Mouse (Mus musculus) kidney, adult 8-10 months (tissue): ENCODE data around the gene Hist1h2bh.
"Not testable (repeated sequence)": the region's sequence is repeated elsewhere in the genome, so short reads cannot be mapped to it uniquely, and the experiment has no call there.

Source experiments
- DNase-seq, 2 experiments: peaks; one replicate each; pipeline ENCODE4 v3.0.0; 2022

Gene Hist1h2bh

GRCm38 (mm10) chr13:23542999-23543607, at the start of gene Hist1h2bh:
Hist1h2bh (minus strand) TSS chr13:23543392.
- peak; percentile 60 to 87 for DNase-seq

GRCm38 (mm10) chr13:23592614-23593013, 49.4 kb upstream of the Hist1h2bh start:
- no peak for DNase-seq

GRCm38 (mm10) chr13:23591886-23592285, 48.7 kb upstream of the Hist1h2bh start:
- DNase-seq = not testable (repeated sequence)

GRCm38 (mm10) chr13:23591206-23591605, 48.0 kb upstream of the Hist1h2bh start:
- no peak for DNase-seq

GRCm38 (mm10) chr13:23586940-23587225, 43.7 kb upstream of the Hist1h2bh start:
- DNase-seq = no peak

- no peak for DNase-seq
Measured at GRCm38 (mm10) chr13:23586099-23586939, 43.1 kb upstream of the Hist1h2bh start.

GRCm38 (mm10) chr13:23585442-23586098, 42.4 kb upstream of the Hist1h2bh start:
- DNase-seq = peak; percentile 46 to 79

- DNase-seq = peak; percentile 54 to 60
Measured at GRCm38 (mm10) chr13:23585029-23585441, 41.8 kb upstream of the Hist1h2bh start.

- DNase-seq = no peak
Measured at GRCm38 (mm10) chr13:23584331-23584730, 41.1 kb upstream of the Hist1h2bh start.

- no peak for DNase-seq
Measured at GRCm38 (mm10) chr13:23583387-23584068, 40.3 kb upstream of the Hist1h2bh start.

- no peak for DNase-seq
Measured at GRCm38 (mm10) chr13:23582219-23583056, 39.2 kb upstream of the Hist1h2bh start.

GRCm38 (mm10) chr13:23581408-23582218, 38.4 kb upstream of the Hist1h2bh start, which contains the start of gene Hist1h4d:
Hist1h4d (plus strand) TSS chr13:23581598.
- DNase-seq = peak; percentile 95 to 96

- no peak for DNase-seq
Measured at GRCm38 (mm10) chr13:23577835-23578234, 34.6 kb upstream of the Hist1h2bh start.

- no peak for DNase-seq
Measured at GRCm38 (mm10) chr13:23576906-23577639, 33.9 kb upstream of the Hist1h2bh start.

GRCm38 (mm10) chr13:23576351-23576881, 33.2 kb upstream of the Hist1h2bh start:
- no peak for DNase-seq

- DNase-seq = not testable (repeated sequence)
Measured at GRCm38 (mm10) chr13:23575864-23576313, 32.7 kb upstream of the Hist1h2bh start.

GRCm38 (mm10) chr13:23575271-23575851, 32.2 kb upstream of the Hist1h2bh start, which contains the start of gene Hist1h3d:
Hist1h3d (plus strand) TSS chr13:23575763.
- no peak for DNase-seq

GRCm38 (mm10) chr13:23574546-23575170, 31.5 kb upstream of the Hist1h2bh start:
- DNase-seq = not testable (repeated sequence)

GRCm38 (mm10) chr13:23573898-23574524, 30.8 kb upstream of the Hist1h2bh start, which contains the start of the genes Hist1h2bf and Hist1h2ad:
Hist1h2bf (minus strand) TSS chr13:23574196.
Hist1h2ad (plus strand) TSS chr13:23574381.
- DNase-seq = peak; percentile 68 to 71
